Mouse (Mus musculus) liver, postnatal 0 days (tissue): ENCODE measurements at regions not wholly inside any gene's neighbourhood (a gene's known extent, or its start where the extent isn't known, plus 50 kb on each side); places are given as distances from the start of the nearest gene placed in this dataset.
"Not testable (repeated sequence)": the region's sequence is repeated elsewhere in the genome, so short reads cannot be mapped to it uniquely, and the experiment has no call there.

Experiments used
- ATAC-seq: fragments of 200-750 bp; cut with Nextera tagmentation; 2 replicates; pipeline ENCODE4 v1.8.0; 2017; ENCODE audit warnings: mild to moderate bottlenecking, moderate library complexity
- DNase-seq: peaks from one replicate; pipeline ENCODE4 v3.0.0-alpha.2; 2016
- H3K27ac ChIP-seq: fragments of 300-500 bp; sonication (generic); 2 replicates; pipeline ENCODE4 v1.5.1; 2014; ENCODE audit warnings: antibody characterized with exemption, moderate library complexity, mild to moderate bottlenecking, low read depth
- H3K27me3 ChIP-seq: fragments of 300-500 bp; sonication (generic); 2 replicates; pipeline ENCODE4 v1.6.1; 2014; ENCODE audit warnings: low read length, control low read depth, mixed read lengths; ENCODE audit not compliant: insufficient read depth
- H3K36me3 ChIP-seq: fragments of 300-500 bp; sonication (generic); replicated peaks from 2 replicates; pipeline ENCODE4 v1.6.1; 2014; ENCODE audit warnings: mild to moderate bottlenecking, control low read depth, low read length, moderate library complexity, mixed read lengths; ENCODE audit not compliant: insufficient read depth
- H3K4me1 ChIP-seq: fragments of 300-500 bp; sonication (generic); 2 replicates; pipeline ENCODE4 v1.6.1; 2014; ENCODE audit warnings: antibody characterized with exemption, mild to moderate bottlenecking, control low read depth; ENCODE audit not compliant: insufficient read depth
- H3K4me2 ChIP-seq: fragments of 300-500 bp; sonication (generic); 2 replicates; pipeline ENCODE4 v1.6.1; 2014; ENCODE audit warnings: low read depth, mild to moderate bottlenecking, low read length, moderate library complexity, mixed read lengths
- H3K4me3 ChIP-seq: fragments of 300-500 bp; sonication (generic); 2 replicates; pipeline ENCODE4 v1.5.1; 2014; ENCODE audit warnings: low read depth, low read length
- H3K9ac ChIP-seq: fragments of 300-500 bp; sonication (generic); replicated peaks from 2 replicates; pipeline ENCODE4 v1.6.1; 2014; ENCODE audit warnings: mild to moderate bottlenecking, moderate library complexity
- H3K9me3 ChIP-seq: fragments of 300-500 bp; sonication (generic); 2 replicates; pipeline ENCODE4 v1.6.1; 2016; ENCODE audit warnings: mild to moderate bottlenecking, control low read depth, low read length, mixed read lengths
- CTCF ChIP-seq: sonication (generic); IDR thresholded peaks from 2 replicates; pipeline ENCODE4 v1.5.1; 2016; ENCODE audit warnings: antibody characterized with exemption, low read depth
- EP300 ChIP-seq: IDR thresholded peaks from 2 replicates; pipeline ENCODE4 v1.6.1; 2016; ENCODE audit warnings: antibody characterized with exemption, low read depth, mild to moderate bottlenecking
- WGBS: fragments of 180-500 bp; shearing (Covaris S2); extraction: QIAGEN DNeasy Blood & Tissue Kit; methylation state at CpG from one replicate; pipeline ENCODE4 v1.1.7; 2014; ENCODE audit not compliant: insufficient replicate concordance; 5-methylcytosine and 5-hydroxymethylcytosine counted together

DNA sequence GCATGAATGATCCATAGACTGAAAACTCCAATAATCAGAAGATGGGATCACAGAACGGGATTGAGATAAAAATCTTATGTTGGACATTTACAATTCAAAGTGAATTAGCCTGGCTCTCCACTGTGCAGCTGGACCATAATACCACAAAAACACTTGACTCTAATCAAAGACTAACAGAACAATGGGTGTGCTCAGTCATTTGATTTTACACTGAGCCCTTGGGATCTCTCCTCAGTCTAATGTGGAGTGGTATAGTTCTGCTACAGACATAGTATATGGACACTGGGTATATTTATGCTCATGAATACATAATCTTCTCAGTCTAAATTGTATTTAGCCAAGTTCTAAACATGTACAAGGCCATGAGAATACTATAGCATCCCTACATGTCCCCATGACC is 149.4 kb upstream of the Gm10306 start:
- H3K9me3 ChIP-seq, result no peaks in the 10 kb centered on the region
- H3K36me3 ChIP-seq, result no peaks in the 10 kb centered on the region
- H3K9ac ChIP-seq, result no peak overlapping the region
- DNase-seq (no peak), ATAC-seq (no peak)
- H3K4me3 ChIP-seq, result no peak overlapping the region
- no peak overlapping the region for H3K4me2 ChIP-seq
- H3K27me3 ChIP-seq, result no peaks in the 10 kb centered on the region
- H3K27ac ChIP-seq, result no peak overlapping the region
- 78% methylated on average over 1 of the region's 1 CpGs for WGBS
- TF ChIP-seq CTCF (no peak), EP300 (no peak)
- no peaks in the 10 kb centered on the region for H3K4me1 ChIP-seq

DNA sequence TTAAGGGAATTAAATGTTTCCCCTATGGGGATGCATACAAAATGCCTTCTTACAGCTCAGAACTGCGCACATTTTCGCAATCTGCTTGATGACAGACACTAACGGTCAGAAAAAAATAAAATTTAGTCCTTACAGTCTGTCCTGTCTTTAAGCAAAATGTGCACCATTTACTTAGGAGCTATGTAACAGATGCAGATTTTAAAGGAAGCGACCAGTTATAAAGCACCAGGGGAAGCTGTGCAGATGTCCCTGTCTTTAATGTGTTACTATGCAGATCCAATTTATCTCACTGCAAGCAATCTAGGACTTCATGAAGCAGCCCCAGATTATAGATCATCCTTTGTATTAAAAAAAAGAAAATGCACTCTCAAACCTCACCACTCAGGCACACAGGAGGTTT is 148.8 kb upstream of the Gm10306 start:
- H3K27me3 ChIP-seq, result no peaks in the 10 kb centered on the region
- DNase-seq (no peak), ATAC-seq (no peak)
- 75% methylated on average over 4 of the region's 4 CpGs for WGBS
- H3K9me3 ChIP-seq, result no peaks in the 10 kb centered on the region
- H3K4me2 ChIP-seq, result no peak overlapping the region
- no peaks in the 10 kb centered on the region for H3K4me1 ChIP-seq
- H3K4me3 ChIP-seq, result no peak overlapping the region
- H3K36me3 ChIP-seq, result no peaks in the 10 kb centered on the region
- H3K27ac ChIP-seq, result no peak overlapping the region
- no peak for TF ChIP-seq EP300
- no peak for TF ChIP-seq CTCF
- no peak overlapping the region for H3K9ac ChIP-seq

DNA sequence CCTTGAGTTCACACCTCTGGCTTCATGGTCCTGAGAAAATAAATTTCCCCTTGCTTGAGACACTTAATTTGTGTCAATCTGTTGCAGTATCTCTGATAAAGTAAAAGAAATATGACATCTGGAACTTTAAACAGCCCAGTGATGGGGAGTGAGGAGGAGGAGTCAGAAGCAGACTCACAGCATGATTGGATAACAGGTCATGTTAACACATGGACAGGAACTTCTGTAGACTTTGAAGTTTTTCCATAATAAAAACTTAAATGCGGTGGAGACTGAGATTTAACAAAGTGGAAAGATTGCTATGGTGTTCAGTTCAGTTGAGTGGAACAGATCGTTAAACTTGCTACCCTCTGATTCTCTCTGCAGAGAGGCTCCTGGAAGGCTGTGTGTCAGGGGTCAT is 143.7 kb upstream of the Gm10306 start:
- H3K9me3 ChIP-seq, result no peaks in the 10 kb centered on the region
- no peaks in the 10 kb centered on the region for H3K4me1 ChIP-seq
- no peak overlapping the region for H3K4me2 ChIP-seq
- no peaks in the 10 kb centered on the region for H3K27me3 ChIP-seq
- 67% methylated on average over 2 of the region's 2 CpGs for WGBS
- no peaks in the 10 kb centered on the region for H3K36me3 ChIP-seq
- DNase-seq (no peak), ATAC-seq (no peak)
- TF ChIP-seq CTCF (no peak), EP300 (no peak)
- no peak overlapping the region for H3K4me3 ChIP-seq
- H3K9ac ChIP-seq, result no peak overlapping the region
- H3K27ac ChIP-seq, result no peak overlapping the region

DNA sequence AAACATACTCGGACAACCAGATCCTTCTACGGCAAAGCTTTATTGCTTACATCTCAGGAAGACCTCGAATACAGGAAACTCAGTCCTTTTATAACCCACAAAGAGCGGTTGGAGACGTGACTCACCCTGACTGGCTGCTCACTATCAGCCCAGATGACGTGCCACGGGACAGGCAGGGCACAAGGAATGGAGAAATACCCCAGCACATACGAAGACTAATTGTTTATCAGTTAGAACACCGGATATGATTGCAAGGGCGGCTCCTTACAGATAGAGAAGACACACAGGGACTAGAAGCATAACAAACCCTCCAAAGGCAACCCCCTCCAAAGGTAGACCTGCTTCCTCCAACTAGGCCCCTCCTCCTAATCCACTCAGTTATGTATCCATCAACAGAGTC is 130.8 kb upstream of the Gm10306 start:
- not testable (repeated sequence) for ATAC-seq, H3K36me3 ChIP-seq, H3K4me1 ChIP-seq, H3K9ac ChIP-seq, H3K4me3 ChIP-seq, H3K9me3 ChIP-seq, H3K27ac ChIP-seq, DNase-seq, H3K27me3 ChIP-seq, H3K4me2 ChIP-seq
- WGBS, result 57% methylated on average over 8 of the region's 10 CpGs

DNA sequence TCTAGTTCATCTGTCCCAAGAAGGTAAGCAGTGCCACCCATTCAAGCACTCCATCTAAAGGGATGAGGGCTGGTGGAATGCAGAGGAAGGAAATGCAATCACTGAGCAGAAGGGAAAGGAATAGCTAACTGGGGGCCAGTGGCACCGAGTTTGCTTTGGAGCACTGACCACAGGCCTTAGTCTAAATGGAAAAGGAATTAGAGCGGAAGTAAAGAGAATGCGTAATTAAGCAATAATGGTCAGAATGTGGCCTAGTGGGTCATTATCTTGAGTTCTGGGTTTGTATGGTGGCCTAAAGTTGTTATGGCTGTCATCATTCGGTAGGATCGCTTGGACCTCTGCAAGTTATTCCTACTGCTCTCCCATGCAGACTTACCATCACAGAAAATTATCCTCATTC is 128.8 kb upstream of the Gm10306 start:
- no peak overlapping the region for H3K9ac ChIP-seq
- no peaks in the 10 kb centered on the region for H3K27me3 ChIP-seq
- WGBS, result 78% methylated on average over 5 of the region's 5 CpGs
- H3K27ac ChIP-seq, result no peak overlapping the region
- TF ChIP-seq EP300, result no peak
- DNase-seq, result no peak
- peaks cover 4% of the 10 kb centered on the region; the same call in 1 of the 2 replicates for H3K9me3 ChIP-seq
- H3K36me3 ChIP-seq, result no peaks in the 10 kb centered on the region
- no peaks in the 10 kb centered on the region for H3K4me1 ChIP-seq
- H3K4me3 ChIP-seq, result no peak overlapping the region
- no peak overlapping the region for H3K4me2 ChIP-seq
- ATAC-seq, result no peak

DNA sequence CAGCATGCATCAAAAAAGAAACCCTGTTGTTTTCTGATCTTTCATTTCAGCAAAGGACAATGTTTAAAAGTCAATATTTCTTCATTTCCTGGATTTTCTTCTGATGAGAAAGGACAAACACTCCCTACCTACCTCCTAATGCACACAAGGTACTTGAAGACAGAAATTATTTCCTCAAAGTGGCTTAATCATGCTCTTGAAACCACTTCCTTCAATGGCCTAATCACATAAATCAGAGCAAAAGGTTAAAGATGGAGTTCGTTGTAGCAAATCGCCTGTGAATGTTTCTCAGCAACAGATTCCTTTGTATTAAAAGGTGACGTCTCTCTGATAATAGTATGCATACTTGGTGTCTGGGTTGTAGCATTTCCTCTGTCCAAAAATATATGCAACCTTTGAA is 124.3 kb upstream of the Gm10306 start:
- Histone ChIP-seq H3K4me2 (no peak overlapping the region), H3K27ac (no peak overlapping the region), H3K9ac (no peak overlapping the region), H3K27me3 (no peaks in the 10 kb centered on the region), H3K9me3 (peaks cover 4% of the 10 kb centered on the region; the same call in 1 of the 2 replicates), H3K36me3 (no peaks in the 10 kb centered on the region), H3K4me3 (no peak overlapping the region), H3K4me1 (no peaks in the 10 kb centered on the region)
- no peak for TF ChIP-seq CTCF
- no peak for TF ChIP-seq EP300
- ATAC-seq, result no peak
- DNase-seq, result no peak
- WGBS, result 53% methylated on average over 3 of the region's 3 CpGs

DNA sequence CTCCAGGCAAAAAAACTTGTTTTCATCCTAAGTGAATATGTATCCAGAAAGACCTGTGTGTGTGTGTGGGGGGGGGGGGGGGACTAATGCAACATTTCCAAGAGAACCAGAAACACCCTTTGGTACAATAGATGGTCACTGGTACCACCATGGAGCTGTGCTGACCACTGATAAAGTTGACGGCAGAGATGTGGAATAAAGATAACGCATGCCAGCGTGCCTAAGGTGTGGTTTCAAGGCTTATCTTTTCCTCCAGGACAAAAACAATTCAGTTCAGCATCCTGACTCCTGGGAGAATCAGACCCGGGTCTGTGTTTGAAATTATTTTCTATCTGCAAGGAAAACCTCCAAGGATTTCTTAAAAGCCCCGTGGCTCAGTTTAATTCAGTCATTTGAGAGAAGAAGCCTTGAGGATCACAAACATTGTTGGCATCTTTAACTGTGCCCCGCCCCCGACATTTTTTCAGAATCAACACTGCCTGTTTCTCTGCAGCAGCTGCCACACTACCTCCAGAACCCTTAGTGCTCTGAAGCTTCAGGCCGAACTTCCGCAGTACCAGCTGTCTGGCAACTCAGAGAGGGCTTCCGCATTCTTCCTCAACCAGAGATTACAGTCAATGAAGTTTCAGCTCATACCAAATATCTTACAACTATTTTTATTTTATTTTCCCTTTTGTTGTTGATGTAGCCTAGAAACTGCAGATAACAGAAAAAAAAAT is 118.5 kb upstream of the Gm10306 start:
- no peaks in the 10 kb centered on the region for H3K9me3 ChIP-seq
- H3K4me3 ChIP-seq, result no peak overlapping the region
- no peak overlapping the region for H3K9ac ChIP-seq
- no peaks in the 10 kb centered on the region for H3K27me3 ChIP-seq
- ATAC-seq, result no peak
- no peak overlapping the region for H3K27ac ChIP-seq
- WGBS, result 34% methylated on average over 10 of the region's 10 CpGs
- no peak overlapping the region for H3K4me2 ChIP-seq
- no peaks in the 10 kb centered on the region for H3K36me3 ChIP-seq
- TF ChIP-seq CTCF (no peak), EP300 (no peak)
- H3K4me1 ChIP-seq, result no peaks in the 10 kb centered on the region
- DNase-seq, result no peak
